Mouse (Mus musculus) spleen, adult 2 months (tissue): ENCODE data around the gene Trim65.

Source experiments
- CTCF ChIP-seq: fragments of 200-500 bp; IDR thresholded peaks from 2 replicates; pipeline ENCODE4 v1.5.1; 2011; ENCODE audit warnings: mild to moderate bottlenecking, inconsistent platforms; ENCODE audit not compliant: insufficient read depth, insufficient read length, insufficient replicate concordance; ENCODE audit errors: extremely low read depth
- POLR2A ChIP-seq: fragments of 200-500 bp; IDR thresholded peaks from 2 replicates; pipeline ENCODE4 v1.6.1; 2011; ENCODE audit warnings: low read depth, low read length, inconsistent platforms

GRCm38 (mm10) chr11:116103572-116103971, 27.4 kb downstream of the Trim65 start:
- TF ChIP-seq CTCF (no peak), POLR2A (no peak)
